Mouse (Mus musculus) granulocyte monocyte progenitor cell, adult 5-6 weeks (primary cell): ENCODE measurements around the gene 4930524B15Rik. TPM values are rescaled to one million over a fixed set of nuclear protein-coding genes. Genes with fewer than 3 reads are reported as not detected.
A peak's percentile ranks its signal among the peaks of the same experiment; 100 is the strongest.

ENCODE experiments used
- ATAC-seq: replicated peaks from 2 replicates; pipeline ENCODE4 v1.8.0; 2016; ENCODE audit warnings: mild to moderate bottlenecking, moderate TSS enrichment, inconsistent platforms; ENCODE audit not compliant: poor library complexity, severe bottlenecking
- total RNA-seq, 2 experiments: library from RNA; stranded (forward) in 1 of 2; stranded (reverse) in 1 of 2; fragments of 200-712, 200-1000 nt in 1 of 2; fragments of >200 nt in 1 of 2; fragmentation: Nextera tagmentation in 1 of 2; gene quantifications; 2 replicates each; pipeline ENCODE4 v1.2.3; 2014 to 2017

4930524B15Rik gene
- total RNA-seq, 2 experiments from 2014 or later: not detected

GRCm38 (mm10) chr11:32028605-32029004, 63.2 kb downstream of the 4930524B15Rik start:
- ATAC-seq: peak; percentile 69

Other genes with a start within 250 kb of the 4930524B15Rik start
- 4.3 and 9.2 TPM in 2 replicates for gene Cpeb4, start 93.4 kb upstream of the 4930524B15Rik start, total RNA-seq (2014; fragmentation: Nextera tagmentation)
- 6.7 and 7.6 TPM in 2 replicates for gene Cpeb4, start 93.4 kb upstream of the 4930524B15Rik start, total RNA-seq (2017)
- not detected in 2 replicates for gene Nsg2, start 34.9 kb downstream of the 4930524B15Rik start, total RNA-seq (2014; fragmentation: Nextera tagmentation)
- gene Nsg2, start 34.9 kb downstream of the 4930524B15Rik start, total RNA-seq (2017): not detected in 2 replicates
- not detected in 2 replicates for gene Il9r, start 234.7 kb downstream of the 4930524B15Rik start, total RNA-seq (2014; fragmentation: Nextera tagmentation)
- gene Il9r, start 234.7 kb downstream of the 4930524B15Rik start, total RNA-seq (2017): not detected in 2 replicates
- 50.3 and 58.3 TPM in 2 replicates for gene Snrnp25, start 239.8 kb downstream of the 4930524B15Rik start, total RNA-seq (2014; fragmentation: Nextera tagmentation)
- 75.1 and 78.0 TPM in 2 replicates for gene Snrnp25, start 239.8 kb downstream of the 4930524B15Rik start, total RNA-seq (2017)